Mouse (Mus musculus) heart, embryonic 14.5 days (tissue): Measurements from ENCODE around the gene Il18r1. TPM values are rescaled to one million over a fixed set of nuclear protein-coding genes. Genes with fewer than 3 reads are reported as not detected.

Experiments
- polyA plus RNA-seq: library from polyadenylated mRNA; unstranded; fragments of >200 nt; fragmentation: Nextera tagmentation; extraction: Ambion mirVana; gene quantifications from 2 replicates; pipeline ENCODE4 v1.2.1, GENCODE M21; 2014

Gene Il18r1
- polyA plus RNA-seq, 1 experiment from 2014 or later: 0.11 TPM

Other genes with a start within 250 kb of the Il18r1 start
- gene Il1r1, start 240.5 kb upstream of the Il18r1 start, polyA plus RNA-seq: 8.4 TPM in 2 replicates
- 2.6 and 3.9 TPM in 2 replicates for gene Il1rl2, start 140.9 kb upstream of the Il18r1 start, polyA plus RNA-seq
- 0.62 and 0.81 TPM in 2 replicates for gene Il1rl1, start 36.0 kb upstream of the Il18r1 start, polyA plus RNA-seq
- gene Il18rap, start 49.8 kb downstream of the Il18r1 start, polyA plus RNA-seq: 0.08 TPM in 1 of 2 replicates, not detected in the other
- gene Slc9a4, start 114.5 kb downstream of the Il18r1 start, polyA plus RNA-seq: not detected in 2 replicates
- 0.27 and 0.41 TPM in 2 replicates for gene Slc9a2, start 215.0 kb downstream of the Il18r1 start, polyA plus RNA-seq